Mouse (Mus musculus) kidney, embryonic 15.5 days (tissue): ENCODE data around the gene Ppp1ca. TPM values are rescaled to one million over a fixed set of nuclear protein-coding genes. Genes with fewer than 3 reads are reported as not detected.

ENCODE experiments used
- ATAC-seq: fragments of 200-750 bp; cut with Nextera tagmentation; replicated peaks from 2 replicates; pipeline ENCODE4 v1.8.0; 2017; ENCODE audit warnings: moderate TSS enrichment; ENCODE audit not compliant: low FRiP score
- H3K27ac ChIP-seq: fragments of 300-500 bp; sonication (generic); 2 replicates; pipeline ENCODE4 v1.5.1; 2015; ENCODE audit warnings: mild to moderate bottlenecking, inconsistent platforms
- H3K27me3 ChIP-seq: fragments of 300-500 bp; sonication (generic); 2 replicates; pipeline ENCODE4 v1.6.1; 2015; ENCODE audit warnings: inconsistent platforms
- H3K36me3 ChIP-seq: fragments of 300-500 bp; sonication (generic); 2 replicates; pipeline ENCODE4 v1.6.1; 2015; ENCODE audit warnings: inconsistent platforms
- H3K4me1 ChIP-seq: fragments of 300-500 bp; sonication (generic); 2 replicates; pipeline ENCODE4 v1.6.1; 2015; ENCODE audit warnings: inconsistent platforms
- H3K4me2 ChIP-seq: fragments of 300-500 bp; sonication (generic); 2 replicates; pipeline ENCODE4 v1.6.1; 2015; ENCODE audit warnings: moderate library complexity, mild to moderate bottlenecking, inconsistent platforms
- H3K4me3 ChIP-seq: fragments of 300-500 bp; sonication (generic); replicated peaks from 2 replicates; pipeline ENCODE4 v1.5.1; 2015; ENCODE audit warnings: mild to moderate bottlenecking, inconsistent platforms
- H3K9ac ChIP-seq: fragments of 300-500 bp; sonication (generic); 2 replicates; pipeline ENCODE4 v1.6.1; 2015; ENCODE audit warnings: mild to moderate bottlenecking, inconsistent platforms
- H3K9me3 ChIP-seq: fragments of 300-500 bp; sonication (generic); replicated peaks from 2 replicates; pipeline ENCODE4 v1.6.1; 2016; ENCODE audit warnings: inconsistent platforms
- WGBS: fragments of 180-500 bp; shearing (Covaris S2); methylation state at CpG from one replicate; pipeline ENCODE4 v1.1.7; 2015; ENCODE audit warnings: mixed read lengths; 5-methylcytosine and 5-hydroxymethylcytosine counted together
- polyA plus RNA-seq: library from polyadenylated mRNA; unstranded; fragments of >200 nt; fragmentation: Nextera tagmentation; extraction: Ambion mirVana; gene quantifications from 2 replicates; pipeline ENCODE4 v1.2.1, GENCODE M21; 2015

Ppp1ca gene
- polyA plus RNA-seq, 1 experiment from 2014 or later, result 971 TPM

GRCm38 (mm10) chr19:4156771-4157170 lies 35.1 kb upstream of the Ppp1ca start:
- Histone ChIP-seq H3K9me3 (no peaks in the 10 kb centered on the region), H3K4me2 (no peak overlapping the region), H3K27me3 (no peaks in the 10 kb centered on the region), H3K9ac (no peak overlapping the region), H3K4me1 (peaks cover 22% of the 10 kb centered on the region), H3K4me3 (no peak overlapping the region), H3K36me3 (peaks cover 84% of the 10 kb centered on the region), H3K27ac (no peak overlapping the region)
- ATAC-seq, result no peak
- 91% methylated on average over 12 of the region's 12 CpGs for WGBS

- WGBS, result 90% methylated on average over 8 of the region's 8 CpGs
- H3K4me1 ChIP-seq, result peaks cover 38% of the 10 kb centered on the region
- no peaks in the 10 kb centered on the region for H3K9me3 ChIP-seq
- no peak overlapping the region for H3K4me2 ChIP-seq
- no peaks in the 10 kb centered on the region for H3K27me3 ChIP-seq
- H3K27ac ChIP-seq, result no peak overlapping the region
- no peak overlapping the region for H3K9ac ChIP-seq
- H3K4me3 ChIP-seq, result no peak overlapping the region
- peaks cover 63% of the 10 kb centered on the region for H3K36me3 ChIP-seq
- no peak for ATAC-seq
These were observed 32.8 kb upstream of the Ppp1ca start for GRCm38 (mm10) chr19:4159049-4159448.

GRCm38 (mm10) chr19:4162646-4163542 lies 29.0 kb upstream of the Ppp1ca start, which contains the start of gene Rps6kb2:
Gene Rps6kb2 (minus strand): TSS chr19:4163354.
- Histone ChIP-seq H3K4me1 (peaks cover 18% of the 10 kb centered on the region), H3K9ac (peak within 1 kb of the TSS; percentile 80)
- 6% methylated on average over 42 of the region's 42 CpGs for WGBS

GRCm38 (mm10) chr19:4163543-4163887 lies 28.4 kb upstream of the Ppp1ca start:
- H3K36me3 ChIP-seq, result peaks cover 31% of the 10 kb centered on the region
- WGBS, result 33% methylated on average over 4 of the region's 4 CpGs

More at GRCm38 (mm10) chr19:4162646-4163542, 29.0 kb upstream of the Ppp1ca start, which contains the start of gene Rps6kb2:
- Histone ChIP-seq H3K27me3 (no peaks in the 10 kb centered on the region), H3K9me3 (no peaks in the 10 kb centered on the region), H3K27ac (peak within 1 kb of the TSS; percentile 32), H3K4me3 (peak within 1 kb of the TSS; percentile 75), H3K4me2 (peak within 1 kb of the TSS; percentile 89), H3K36me3 (peaks cover 37% of the 10 kb centered on the region)
- peak; percentile 89 for ATAC-seq

GRCm38 (mm10) chr19:4164100-4164499 lies 27.8 kb upstream of the Ppp1ca start:
- no peak overlapping the region for H3K4me2 ChIP-seq
- H3K4me3 ChIP-seq, result no peak overlapping the region
- peaks cover 25% of the 10 kb centered on the region for H3K36me3 ChIP-seq
- no peak overlapping the region for H3K9ac ChIP-seq
- WGBS, result 84% methylated on average over 3 of the region's 3 CpGs
- H3K4me1 ChIP-seq, result peaks cover 18% of the 10 kb centered on the region
- H3K27me3 ChIP-seq, result no peaks in the 10 kb centered on the region
- ATAC-seq, result no peak
- H3K27ac ChIP-seq, result 0 out of 2 replicates have a peak overlapping the region, but pooled peaks have one; percentile 32
- H3K9me3 ChIP-seq, result no peaks in the 10 kb centered on the region

More at GRCm38 (mm10) chr19:4163543-4163887, 28.4 kb upstream of the Ppp1ca start:
- H3K27me3 ChIP-seq, result no peaks in the 10 kb centered on the region
- peak overlapping the region; percentile 29 for H3K27ac ChIP-seq
- no peaks in the 10 kb centered on the region for H3K9me3 ChIP-seq
- peaks cover 18% of the 10 kb centered on the region for H3K4me1 ChIP-seq
- peak overlapping the region; percentile 89 for H3K4me2 ChIP-seq
- peak overlapping the region; percentile 75 for H3K4me3 ChIP-seq
- peak; percentile 11; the same call in 1 of the 2 replicates for ATAC-seq
- H3K9ac ChIP-seq, result peak overlapping the region; percentile 80

- no peak overlapping the region for H3K4me2 ChIP-seq
- H3K9me3 ChIP-seq, result no peaks in the 10 kb centered on the region
- H3K4me3 ChIP-seq, result no peak overlapping the region
- no peak overlapping the region for H3K9ac ChIP-seq
- ATAC-seq, result no peak
- WGBS, result 72% methylated on average over 2 of the region's 2 CpGs
- H3K4me1 ChIP-seq, result peaks cover 20% of the 10 kb centered on the region
- no peaks in the 10 kb centered on the region for H3K27me3 ChIP-seq
- H3K36me3 ChIP-seq, result peaks cover 19% of the 10 kb centered on the region
- H3K27ac ChIP-seq, result peak overlapping the region; percentile 32; the same call in 1 of the 2 replicates
These were observed 27.1 kb upstream of the Ppp1ca start for GRCm38 (mm10) chr19:4164721-4165120.

- no peak overlapping the region for H3K4me3 ChIP-seq
- WGBS, result 83% methylated on average over 9 of the region's 9 CpGs
- no peaks in the 10 kb centered on the region for H3K36me3 ChIP-seq
- no peaks in the 10 kb centered on the region for H3K9me3 ChIP-seq
- H3K4me2 ChIP-seq, result no peak overlapping the region
- ATAC-seq, result no peak
- no peaks in the 10 kb centered on the region for H3K27me3 ChIP-seq
- no peak overlapping the region for H3K9ac ChIP-seq
- peaks cover 41% of the 10 kb centered on the region for H3K4me1 ChIP-seq
- H3K27ac ChIP-seq, result no peak overlapping the region
These were observed 25.0 kb upstream of the Ppp1ca start for GRCm38 (mm10) chr19:4166678-4167476.

- under 1% methylated on average over 43 of the region's 43 CpGs for WGBS
- Histone ChIP-seq H3K36me3 (no peaks in the 10 kb centered on the region), H3K4me1 (peaks cover 30% of the 10 kb centered on the region), H3K4me2 (peak overlapping the region; percentile 93), H3K27ac (peak overlapping the region; percentile 92), H3K27me3 (no peaks in the 10 kb centered on the region), H3K9ac (peak overlapping the region; percentile 76), H3K9me3 (no peaks in the 10 kb centered on the region), H3K4me3 (peak overlapping the region; percentile 51)
- peak; percentile 95 for ATAC-seq
These were observed 22.5 kb upstream of the Ppp1ca start for GRCm38 (mm10) chr19:4169378-4169784.

- 9% methylated on average over 27 of the region's 27 CpGs for WGBS
- Histone ChIP-seq H3K9me3 (no peaks in the 10 kb centered on the region), H3K4me2 (peak overlapping the region; percentile 93), H3K4me1 (peaks cover 30% of the 10 kb centered on the region), H3K9ac (peak overlapping the region; percentile 76), H3K27ac (peak overlapping the region; percentile 92), H3K4me3 (peak overlapping the region; percentile 51), H3K27me3 (no peaks in the 10 kb centered on the region), H3K36me3 (no peaks in the 10 kb centered on the region)
- ATAC-seq, result peak; percentile 73
These were observed 22.1 kb upstream of the Ppp1ca start for GRCm38 (mm10) chr19:4169810-4170209.

GRCm38 (mm10) chr19:4170723-4171392 lies 21.0 kb upstream of the Ppp1ca start:
- Histone ChIP-seq H3K9ac (no peak overlapping the region), H3K36me3 (no peaks in the 10 kb centered on the region), H3K27ac (no peak overlapping the region; the same call in 1 of the 2 replicates), H3K9me3 (no peaks in the 10 kb centered on the region), H3K4me1 (peaks cover 40% of the 10 kb centered on the region), H3K4me3 (no peak overlapping the region), H3K27me3 (peaks cover 2% of the 10 kb centered on the region; the same call in 1 of the 2 replicates), H3K4me2 (no peak overlapping the region)
- 81% methylated on average over 10 of the region's 10 CpGs for WGBS
- ATAC-seq, result no peak
